Mouse (Mus musculus) megakaryocyte, embryonic 14.5 days (primary cell): Measurements from ENCODE around the gene Zbtb11. TPM values are rescaled to one million over a fixed set of nuclear protein-coding genes. Genes with fewer than 3 reads are reported as not detected.
A peak's percentile ranks its signal among the peaks of the same experiment; 100 is the strongest.

ENCODE experiments used
- H3K27me3 ChIP-seq: replicated peaks from 2 replicates; pipeline ENCODE3; 2012; ENCODE audit warnings: inconsistent platforms
- H3K36me3 ChIP-seq: replicated peaks from 2 replicates; pipeline ENCODE3; 2012; ENCODE audit warnings: low read length, inconsistent platforms, mixed read lengths
- H3K4me1 ChIP-seq: 2 replicates; pipeline ENCODE4 v1.6.1; 2012; ENCODE audit warnings: inconsistent platforms
- H3K4me3 ChIP-seq: replicated peaks from 2 replicates; pipeline ENCODE3; 2012; ENCODE audit warnings: moderate library complexity, mild to moderate bottlenecking, inconsistent platforms
- H3K9me3 ChIP-seq: 2 replicates; pipeline ENCODE4 v1.6.1; 2012; ENCODE audit warnings: inconsistent platforms
- FLI1 ChIP-seq: IDR thresholded peaks from 2 replicates; pipeline ENCODE4 v1.6.1; 2012; ENCODE audit warnings: low read length, inconsistent platforms, mixed read lengths
- GATA1 ChIP-seq: IDR thresholded peaks from 3 replicates; pipeline ENCODE4 v1.6.1; 2012; ENCODE audit warnings: mixed read lengths, low read length, inconsistent platforms, borderline replicate concordance
- polyA plus RNA-seq: library from polyadenylated mRNA; stranded (reverse); fragments of >175 nt; gene quantifications from 2 replicates; pipeline ENCODE4 v1.2.3, GENCODE M21; 2012; ENCODE audit warnings: low replicate concordance; ENCODE audit not compliant: insufficient read depth

Zbtb11 gene
- polyA plus RNA-seq, 1 experiment: 1.0 TPM

DNA sequence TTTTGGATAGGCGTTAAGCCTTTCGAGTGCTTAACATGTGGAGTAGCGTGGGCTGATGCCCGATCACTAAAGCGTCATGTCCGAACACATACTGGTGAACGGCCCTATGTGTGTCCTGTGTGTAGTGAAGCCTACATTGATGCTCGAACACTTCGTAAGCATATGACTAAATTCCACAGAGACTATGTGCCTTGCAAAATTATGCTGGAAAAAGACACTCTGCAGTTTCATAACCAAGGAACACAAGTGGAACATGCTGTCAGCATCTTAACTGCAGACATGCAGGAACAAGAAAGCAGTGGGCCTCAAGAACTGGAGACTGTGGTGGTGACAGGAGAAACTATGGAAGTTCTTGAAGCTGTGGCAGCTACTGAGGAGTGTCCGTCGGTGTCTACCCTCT lies 33.1 kb downstream of the Zbtb11 start:
- no peak overlapping the region for H3K4me3 ChIP-seq
- peaks cover 14% of the 10 kb centered on the region for H3K4me1 ChIP-seq
- no peaks in the 10 kb centered on the region for H3K9me3 ChIP-seq
- peaks cover 85% of the 10 kb centered on the region for H3K36me3 ChIP-seq
- TF ChIP-seq GATA1 (no peak), FLI1 (no peak)
- no peaks in the 10 kb centered on the region for H3K27me3 ChIP-seq

DNA sequence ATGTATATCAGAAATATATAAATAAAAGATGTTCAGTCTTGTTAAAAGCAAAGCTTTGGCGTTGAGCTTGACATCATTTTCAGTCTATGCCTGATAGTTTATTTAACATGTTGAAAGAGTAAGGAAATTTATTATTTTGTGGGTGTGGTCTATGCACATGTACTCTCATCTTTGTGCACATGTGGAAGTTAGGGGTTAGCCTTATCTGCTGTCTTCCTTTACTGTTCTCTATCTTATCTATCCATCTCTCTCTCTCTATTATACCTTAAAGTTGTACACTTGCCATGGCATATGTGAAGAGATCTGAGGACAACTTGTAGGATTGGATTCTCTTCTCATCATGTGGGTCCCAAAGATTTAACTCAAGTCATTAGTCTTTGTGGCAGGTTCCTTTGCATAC lies 35.2 kb downstream of the Zbtb11 start:
- Histone ChIP-seq H3K4me3 (no peak overlapping the region), H3K36me3 (peaks cover 84% of the 10 kb centered on the region), H3K4me1 (peaks cover 14% of the 10 kb centered on the region), H3K27me3 (no peaks in the 10 kb centered on the region), H3K9me3 (peaks cover 3% of the 10 kb centered on the region)
- TF ChIP-seq FLI1 (no peak), GATA1 (no peak)

DNA sequence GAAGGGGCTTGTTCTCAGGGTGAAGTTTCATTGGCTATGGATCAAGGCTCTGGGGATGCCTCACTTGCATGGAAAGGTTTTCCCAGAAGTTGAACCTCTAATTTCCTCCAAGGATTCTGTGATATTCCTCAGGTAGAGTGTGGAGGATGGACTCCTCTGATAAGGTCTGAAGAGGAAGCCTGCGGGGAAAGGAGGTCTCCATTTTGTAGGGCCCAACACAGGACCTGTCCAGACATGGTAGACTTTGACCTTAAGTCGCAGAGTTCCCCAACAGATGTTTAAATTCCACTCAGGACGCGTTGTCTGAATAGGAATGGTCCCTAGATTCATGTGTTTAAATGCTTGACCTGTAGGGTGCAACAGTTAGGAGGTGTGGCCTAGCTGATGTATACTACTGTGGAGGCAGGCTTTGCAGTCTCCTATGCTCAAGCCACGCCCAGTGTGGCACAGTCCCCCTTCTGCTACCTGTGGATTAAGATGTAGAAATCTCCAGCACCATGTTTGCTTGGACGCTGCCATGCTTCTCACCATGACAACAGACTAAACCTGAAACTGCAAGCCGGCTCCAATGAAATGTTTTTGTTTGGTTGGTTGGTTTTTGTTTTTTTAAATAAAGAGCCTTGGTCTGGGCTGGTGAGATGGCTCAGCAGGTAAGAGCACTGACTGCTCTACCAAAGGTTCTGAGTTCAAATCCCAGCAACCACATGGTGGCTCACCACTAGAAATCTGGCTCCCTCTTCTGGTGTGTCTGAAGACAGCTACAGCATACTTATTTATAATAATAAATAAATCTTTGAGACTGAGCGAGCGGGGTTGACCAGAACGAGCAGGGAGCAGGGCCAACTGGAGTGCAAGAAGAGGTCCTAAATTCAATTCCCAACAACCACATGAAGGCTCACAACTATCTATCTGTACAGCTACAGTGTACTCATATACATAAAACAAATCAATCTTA lies 39.4 kb downstream of the Zbtb11 start:
- Histone ChIP-seq H3K36me3 (peaks cover 72% of the 10 kb centered on the region), H3K9me3 (peaks cover 3% of the 10 kb centered on the region), H3K4me1 (peaks cover 14% of the 10 kb centered on the region), H3K4me3 (no peak overlapping the region), H3K27me3 (no peaks in the 10 kb centered on the region)
- TF ChIP-seq GATA1: no peak
- TF ChIP-seq FLI1: no peak

DNA sequence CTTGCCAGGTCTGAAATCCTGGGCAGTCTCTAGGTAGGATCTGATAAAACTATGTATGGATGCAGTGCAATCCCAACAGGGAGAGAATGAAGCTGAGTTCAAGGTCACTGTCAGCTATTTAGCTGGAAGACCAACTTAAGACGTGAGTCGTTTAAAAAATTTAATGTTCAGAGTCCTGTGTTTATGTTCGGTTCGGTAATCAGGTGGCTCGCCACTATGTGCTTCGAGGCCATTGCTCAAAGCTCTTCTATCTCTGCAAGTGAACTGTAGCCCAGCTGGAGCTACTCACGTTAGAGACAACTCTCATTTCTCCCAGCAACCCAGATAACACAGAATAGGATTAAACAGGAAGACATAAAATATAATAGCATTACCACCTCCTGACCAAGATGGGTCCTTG lies 40.4 kb downstream of the Zbtb11 start:
- H3K9me3 ChIP-seq: peaks cover 3% of the 10 kb centered on the region
- peaks cover 6% of the 10 kb centered on the region for H3K4me1 ChIP-seq
- no peak for TF ChIP-seq GATA1
- TF ChIP-seq FLI1: no peak
- no peak overlapping the region for H3K4me3 ChIP-seq
- H3K27me3 ChIP-seq: no peaks in the 10 kb centered on the region
- H3K36me3 ChIP-seq: peaks cover 78% of the 10 kb centered on the region

DNA sequence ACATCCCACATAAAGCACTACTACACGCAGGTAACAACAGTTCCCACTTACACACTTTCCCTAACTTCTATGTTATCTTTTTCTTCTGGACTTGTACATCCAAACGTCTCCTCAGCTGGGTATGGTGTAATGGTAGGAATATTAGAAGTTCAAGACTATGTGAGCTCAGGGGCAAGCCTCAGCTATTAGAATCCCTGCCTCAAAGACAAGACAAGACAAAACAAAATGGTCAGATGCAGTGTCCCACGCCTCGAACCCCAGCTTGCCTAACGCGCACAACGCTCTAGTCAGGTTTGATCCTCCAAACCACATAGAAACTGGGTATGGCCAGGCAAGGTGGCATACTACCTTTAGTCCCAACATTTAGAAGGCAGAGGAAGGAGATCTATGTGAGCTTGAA lies 46.0 kb downstream of the Zbtb11 start:
- H3K4me3 ChIP-seq: no peak overlapping the region
- no peaks in the 10 kb centered on the region for H3K9me3 ChIP-seq
- TF ChIP-seq GATA1 (no peak), FLI1 (no peak)
- peaks cover 6% of the 10 kb centered on the region for H3K4me1 ChIP-seq
- no peaks in the 10 kb centered on the region for H3K27me3 ChIP-seq
- H3K36me3 ChIP-seq: peaks cover 73% of the 10 kb centered on the region

DNA sequence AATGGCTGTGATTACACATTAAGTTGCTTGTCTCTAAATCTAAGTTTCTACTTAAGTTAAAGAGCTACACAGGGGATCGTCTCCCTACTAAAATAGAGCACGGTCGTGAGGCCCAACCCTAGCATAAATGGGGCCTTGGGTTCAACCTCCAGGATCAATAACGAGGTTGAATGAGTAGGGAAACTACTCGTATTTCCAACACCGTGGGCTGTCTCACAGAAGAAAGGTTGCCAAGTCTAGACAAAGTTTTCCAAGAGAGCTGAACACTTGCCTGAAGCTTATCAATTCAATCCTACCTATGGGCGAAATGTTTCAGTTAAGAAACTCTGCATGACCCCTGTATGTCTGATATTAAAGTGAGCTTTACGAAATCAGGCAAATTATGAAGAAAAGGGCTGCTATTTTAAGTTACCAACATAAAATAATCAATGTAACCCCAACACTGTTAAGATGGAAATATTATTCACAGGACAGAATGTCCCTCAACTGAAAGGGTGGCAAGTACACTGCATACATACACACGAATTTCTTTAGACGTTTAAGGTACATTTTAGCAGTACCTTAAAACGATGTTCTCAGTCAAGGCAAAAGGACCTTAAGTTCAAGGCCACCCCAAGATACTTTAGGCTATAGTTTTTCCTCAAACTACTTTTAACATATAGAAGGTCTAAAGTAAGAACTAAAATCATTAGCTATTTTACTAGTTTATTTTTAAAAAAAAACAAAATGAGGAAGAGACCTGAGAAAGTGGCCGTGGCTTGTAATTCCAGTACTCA lies 54.4 kb downstream of the Zbtb11 start:
- Histone ChIP-seq H3K4me1 (peaks cover 47% of the 10 kb centered on the region), H3K4me3 (peak overlapping the region; percentile 99), H3K9me3 (no peaks in the 10 kb centered on the region), H3K27me3 (no peaks in the 10 kb centered on the region), H3K36me3 (peaks cover 51% of the 10 kb centered on the region)
- TF ChIP-seq GATA1: no peak
- TF ChIP-seq FLI1: no peak

DNA sequence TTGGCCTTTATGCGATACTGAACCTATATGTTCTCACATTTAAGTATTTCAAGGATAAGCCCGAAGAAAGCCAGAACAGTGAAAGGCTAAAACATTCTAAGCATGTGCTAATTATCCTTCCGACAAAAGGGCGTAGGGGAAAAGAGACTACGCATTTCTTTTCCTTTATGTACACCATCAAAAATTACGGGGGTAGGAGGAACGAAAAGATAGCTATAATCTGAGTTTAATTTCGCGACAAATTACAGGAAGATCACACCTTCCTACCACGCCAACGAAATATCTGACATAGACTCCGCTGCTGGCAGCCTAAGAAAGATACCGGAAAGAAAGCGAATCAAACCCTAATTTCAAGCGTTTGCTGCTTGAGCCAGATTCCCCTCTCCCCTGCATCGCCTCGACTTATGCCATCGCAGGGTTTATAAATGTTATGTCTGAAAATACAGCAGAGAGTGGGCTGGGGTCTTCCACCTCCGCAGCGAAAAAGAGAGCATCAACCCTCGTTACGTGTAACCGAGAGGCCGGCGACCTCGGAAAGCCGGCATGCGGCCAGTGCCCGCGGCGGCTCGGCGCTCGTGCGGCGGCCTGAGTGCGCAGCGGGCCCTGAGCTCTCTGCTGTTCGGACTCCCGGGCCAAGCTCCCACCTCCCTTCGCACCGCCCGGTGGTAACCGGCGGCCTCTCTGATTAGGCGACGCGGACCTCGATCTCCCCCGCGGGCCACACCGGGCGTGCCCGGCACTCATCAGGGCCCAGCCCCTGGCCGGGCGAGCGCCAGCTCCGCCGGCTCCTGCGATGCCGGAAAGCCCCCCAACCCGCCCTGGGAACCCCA lies 55.3 kb downstream of the Zbtb11 start:
- no peaks in the 10 kb centered on the region for H3K27me3 ChIP-seq
- no peak for TF ChIP-seq FLI1
- TF ChIP-seq GATA1: no peak
- H3K4me3 ChIP-seq: peak overlapping the region; percentile 99
- peaks cover 54% of the 10 kb centered on the region for H3K36me3 ChIP-seq
- peaks cover 49% of the 10 kb centered on the region for H3K4me1 ChIP-seq
- H3K9me3 ChIP-seq: no peaks in the 10 kb centered on the region

DNA sequence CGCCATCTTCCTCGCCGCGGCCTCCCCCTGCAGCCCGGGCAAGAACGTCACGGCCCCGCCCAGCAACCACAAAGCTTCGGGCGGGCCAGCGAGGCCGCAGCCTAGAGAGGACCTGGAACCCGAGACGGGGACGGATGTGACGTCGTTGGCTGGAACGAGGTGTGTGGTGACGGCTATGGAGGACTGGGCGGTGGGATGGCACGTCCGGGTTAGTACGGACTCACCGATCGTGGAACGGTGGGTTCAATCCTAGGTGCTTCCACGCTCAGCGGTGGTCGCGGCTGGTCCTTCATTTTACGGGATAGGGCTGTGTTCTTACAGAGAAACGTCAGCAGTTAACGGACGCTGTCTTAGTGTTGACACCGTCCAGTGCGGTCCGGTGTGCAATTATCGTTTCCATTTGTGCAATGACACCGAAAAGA lies 56.0 kb downstream of the Zbtb11 start, which contains the start of gene Pcnp:
Pcnp (minus strand) TSS at position 79 of the 422 bp plus-strand sequence.
- Histone ChIP-seq H3K9me3 (no peaks in the 10 kb centered on the region), H3K4me1 (peaks cover 52% of the 10 kb centered on the region), H3K27me3 (no peaks in the 10 kb centered on the region), H3K36me3 (peaks cover 56% of the 10 kb centered on the region), H3K4me3 (peak within 1 kb of the TSS; percentile 99)
- TF ChIP-seq GATA1 (no peak), FLI1 (no peak)

DNA sequence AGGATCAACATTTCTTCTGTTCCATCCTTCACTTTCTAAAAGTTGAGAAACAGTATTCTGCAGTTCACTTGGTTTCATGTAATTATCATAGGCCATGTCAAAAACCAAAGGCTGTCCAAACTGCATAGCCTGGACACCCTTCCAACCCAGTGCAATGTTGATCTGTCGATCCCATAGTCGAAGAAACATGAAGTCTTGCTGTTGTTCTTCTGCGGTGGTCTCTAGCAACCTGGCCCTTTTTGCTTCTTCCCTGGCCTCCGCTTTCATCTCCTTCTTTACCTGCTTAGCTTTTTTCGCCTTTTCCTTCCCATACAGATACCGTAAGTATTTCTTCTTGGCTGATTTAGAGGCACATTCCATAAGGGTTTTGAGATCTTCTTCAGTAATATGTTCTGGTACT lies 60.9 kb downstream of the Zbtb11 start:
- Histone ChIP-seq H3K4me3 (no peak overlapping the region), H3K9me3 (no peaks in the 10 kb centered on the region), H3K27me3 (no peaks in the 10 kb centered on the region), H3K36me3 (peaks cover 43% of the 10 kb centered on the region), H3K4me1 (peaks cover 44% of the 10 kb centered on the region)
- TF ChIP-seq GATA1: no peak
- no peak for TF ChIP-seq FLI1
